Mouse (Mus musculus) cortical plate, adult 2 months (tissue): ENCODE data around the gene Blmh.

ENCODE experiments used
- CTCF ChIP-seq: fragments of 200-500 bp; IDR thresholded peaks from 2 replicates; pipeline ENCODE4 v1.5.1; 2011; ENCODE audit warnings: mild to moderate bottlenecking, control low read depth, low read length; ENCODE audit not compliant: insufficient read depth; ENCODE audit errors: extremely low read depth
- POLR2A ChIP-seq: fragments of 200-500 bp; IDR thresholded peaks from 2 replicates; pipeline ENCODE4 v1.6.1; 2011; ENCODE audit warnings: mild to moderate bottlenecking, low read length, control low read depth; ENCODE audit not compliant: insufficient read depth; ENCODE audit errors: extremely low read depth

- TF ChIP-seq CTCF (peak; percentile 24; the same call in 1 of the 2 replicates), POLR2A (no peak)
Measured at GRCm38 (mm10) chr11:77026559-77026958, 102.0 kb downstream of the Blmh start.
